Mouse (Mus musculus): ENCODE results near the gene Ncor1. TPM values are rescaled to one million over a fixed set of nuclear protein-coding genes. Genes with fewer than 3 reads are reported as not detected.
"Not testable (repeated sequence)": the region's sequence is repeated elsewhere in the genome, so short reads cannot be mapped to it uniquely, and the experiment has no call there.

Gene Ncor1
- polyA plus RNA-seq, 1 experiment = 76.2 TPM

DNA sequence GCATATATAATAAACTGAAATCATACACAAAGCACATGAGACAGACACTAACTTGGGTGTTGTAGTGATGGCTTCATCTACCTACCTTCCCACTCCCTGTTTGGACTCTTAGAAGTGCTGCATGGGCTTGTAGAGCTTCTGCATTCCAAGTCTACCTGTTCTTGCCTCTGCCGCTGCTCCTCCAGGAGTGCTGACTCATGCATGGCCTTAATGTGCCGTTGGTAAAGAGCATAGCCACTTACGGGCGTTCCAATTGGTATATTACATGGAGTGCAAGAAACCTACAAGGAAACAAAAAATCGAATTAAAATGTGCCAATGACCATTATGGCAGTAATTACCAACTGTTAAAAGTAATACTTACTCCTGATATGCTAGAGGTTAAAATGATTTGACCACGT is 91.5 kb downstream of the Ncor1 start:
- DNase-seq (ENCODE audit: low spot score) = no peak

DNA sequence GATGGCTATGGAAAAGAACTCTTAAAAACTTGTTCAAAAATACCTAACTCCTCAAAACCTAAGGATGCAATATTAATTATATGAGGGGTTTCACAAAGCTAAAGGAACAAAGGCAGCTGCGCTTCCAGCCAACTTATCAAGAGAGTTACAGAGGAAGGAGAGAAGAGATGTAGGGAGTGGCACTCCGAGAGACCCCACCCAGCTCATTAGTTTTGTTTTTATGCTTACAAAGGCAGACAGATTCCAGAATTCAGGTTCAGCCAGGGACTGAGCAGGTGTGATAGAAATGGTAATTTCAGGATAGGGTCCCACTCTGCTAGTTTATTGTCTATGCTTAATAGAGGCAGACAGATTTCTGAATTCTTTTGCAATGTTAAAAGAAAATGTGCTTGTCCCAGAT is 103.1 kb downstream of the Ncor1 start:
- DNase-seq (ENCODE audit: low spot score) = no peak

DNA sequence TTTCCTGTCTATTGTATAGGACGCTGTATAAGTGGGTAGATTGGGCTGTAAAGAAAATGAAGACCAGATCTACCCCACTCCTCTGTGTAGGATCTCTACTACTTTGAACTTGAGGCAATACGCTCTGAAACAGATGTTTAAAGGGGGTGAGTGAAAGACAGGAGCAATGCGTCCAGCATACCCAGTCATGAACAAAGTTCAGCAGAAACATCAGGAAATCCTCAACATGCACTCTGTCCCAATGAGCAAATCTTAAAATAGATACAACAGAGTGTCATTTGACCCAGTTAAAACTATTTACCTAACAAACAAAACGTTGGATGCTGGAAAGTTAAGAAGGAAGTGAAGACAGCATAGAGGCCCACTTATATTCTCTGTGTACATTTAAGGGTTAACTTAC is 106.4 kb downstream of the Ncor1 start:
- no peak for DNase-seq (ENCODE audit: low spot score)

DNA sequence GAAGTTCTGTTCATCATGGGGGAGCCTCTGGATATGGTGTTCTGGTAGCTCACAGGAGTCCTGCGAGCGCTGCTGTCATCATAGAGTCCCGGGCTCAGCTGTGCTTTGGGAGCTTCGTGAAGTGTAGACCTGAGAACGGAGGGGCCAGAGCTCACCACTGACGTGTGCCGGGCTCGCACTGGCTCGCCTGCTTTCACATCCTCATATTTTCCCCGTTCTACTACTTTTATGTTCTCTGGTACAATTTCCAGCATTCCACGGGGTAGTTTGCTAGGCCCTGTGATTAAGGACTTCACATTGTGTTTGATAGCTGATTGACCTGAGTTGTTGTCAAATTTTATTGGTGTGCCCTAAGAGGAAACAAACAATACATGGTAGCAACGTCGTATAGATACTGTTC is 115.3 kb downstream of the Ncor1 start:
- no peak for DNase-seq (ENCODE audit: low spot score)

DNA sequence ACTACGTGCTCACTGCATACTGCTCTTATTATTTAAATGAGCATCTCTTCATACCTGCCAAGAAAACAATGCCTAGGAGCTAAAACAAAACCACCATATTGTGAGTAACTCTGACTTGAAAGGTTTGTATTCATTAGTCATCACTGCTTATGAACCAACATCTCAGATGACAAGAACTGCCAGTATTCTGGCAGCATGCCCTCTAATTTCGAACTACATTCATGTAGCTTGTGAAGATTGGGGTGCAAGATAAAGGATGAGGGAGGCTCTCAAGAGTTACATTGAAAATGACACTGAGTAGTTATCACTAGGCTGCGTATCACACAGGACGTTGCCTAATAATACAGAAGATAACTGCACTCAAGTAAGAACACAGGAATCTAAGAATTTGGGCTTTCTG is 126.1 kb downstream of the Ncor1 start:
- no peak for DNase-seq (ENCODE audit: low spot score)

DNA sequence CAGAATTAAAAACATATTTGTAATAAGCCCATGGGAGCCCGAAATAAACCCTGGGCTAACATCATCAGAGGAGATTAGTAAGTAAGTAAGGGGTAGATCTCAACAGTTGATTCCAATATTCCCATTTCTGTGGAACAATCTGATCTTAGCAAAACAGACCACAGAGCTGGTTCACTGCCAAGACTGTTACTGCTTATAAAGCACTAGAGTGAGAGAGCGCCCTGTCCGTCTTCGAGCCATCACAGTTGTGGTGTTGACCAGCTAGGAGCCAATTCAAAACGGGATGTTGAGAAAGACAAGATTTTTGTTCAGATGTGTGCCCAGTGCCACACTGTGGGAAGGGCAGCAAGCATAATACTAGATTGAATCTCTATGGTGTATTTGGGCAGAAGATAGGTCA is 127.2 kb downstream of the Ncor1 start:
- DNase-seq (ENCODE audit: low spot score) = no peak

DNA sequence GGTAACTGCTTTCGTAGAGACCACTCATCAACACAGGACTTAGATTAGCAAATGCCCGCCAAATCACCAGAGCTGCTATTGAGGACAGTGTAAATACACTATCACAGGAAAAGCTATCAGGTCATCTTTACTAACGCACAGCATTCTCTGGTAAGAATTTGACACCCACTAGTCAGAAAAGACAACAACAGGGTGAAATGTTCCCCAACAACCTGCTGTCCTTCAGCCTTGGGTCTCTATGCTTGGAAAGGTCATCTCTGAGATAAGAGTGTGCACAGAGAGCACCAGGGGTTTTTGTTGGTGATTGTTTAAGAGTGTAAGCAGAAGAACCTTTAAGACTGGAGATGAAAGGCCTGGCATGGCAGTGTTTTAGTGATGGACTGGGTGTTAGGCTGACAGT is 134.7 kb downstream of the Ncor1 start:
- DNase-seq (ENCODE audit: low spot score) = no peak

DNA sequence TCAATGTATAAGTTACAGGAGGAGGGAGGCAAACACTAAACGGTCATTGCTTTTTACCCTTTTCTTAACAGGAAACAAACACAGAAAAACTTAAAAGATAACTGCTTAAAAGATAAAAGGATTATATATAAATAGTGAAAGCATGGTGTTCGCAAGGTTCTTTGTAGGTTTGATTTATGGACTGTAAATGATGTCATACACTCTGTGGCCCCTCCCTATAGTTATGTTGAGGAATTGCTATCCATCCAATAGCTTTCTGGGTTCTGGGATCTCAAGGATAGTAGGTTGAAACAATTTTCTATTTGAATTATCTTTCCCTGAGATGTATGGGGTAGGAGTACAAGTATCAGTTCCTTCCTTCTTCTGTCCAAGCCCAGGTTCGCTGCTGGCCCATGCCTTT is 138.2 kb downstream of the Ncor1 start:
- no peak for DNase-seq (ENCODE audit: low spot score)

DNA sequence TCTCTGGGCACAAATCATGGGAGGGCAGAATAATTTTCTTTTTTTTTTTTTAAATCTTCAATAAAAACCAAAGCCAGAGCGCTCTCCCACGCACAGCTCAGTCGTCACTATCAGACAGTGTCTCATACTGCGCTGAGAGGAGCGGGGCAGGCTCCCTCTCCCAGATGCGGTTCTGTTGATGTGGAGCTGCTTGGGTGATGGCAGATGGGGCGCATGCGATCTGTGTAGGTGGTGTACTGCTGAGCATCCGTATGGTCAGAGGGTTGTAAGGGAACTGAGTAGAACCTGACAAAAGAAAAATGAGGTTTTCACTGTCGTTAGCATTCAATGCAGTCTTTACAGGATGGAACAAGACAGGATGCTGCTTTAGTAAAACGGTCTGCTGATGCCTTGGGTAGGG is 140.6 kb downstream of the Ncor1 start:
- no peak for DNase-seq (ENCODE audit: low spot score)

DNA sequence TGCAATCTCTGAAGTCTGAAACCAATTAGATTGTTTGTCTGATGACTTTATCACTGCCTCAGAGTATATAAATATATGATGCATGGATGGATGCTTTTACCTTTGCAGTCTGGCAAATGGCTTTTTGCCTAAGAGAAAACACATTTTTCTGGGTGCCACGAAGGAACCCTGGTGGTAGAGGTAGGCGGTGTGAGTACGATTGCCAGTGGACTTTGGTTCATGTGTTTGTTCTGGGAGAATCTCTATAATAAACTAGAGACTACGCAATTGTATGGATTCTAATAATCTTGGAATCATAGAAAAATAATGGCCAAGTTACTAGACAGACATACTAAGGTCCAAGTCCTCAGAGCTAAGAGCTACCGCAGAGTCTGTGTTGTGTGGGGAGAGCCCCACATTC is 143.4 kb downstream of the Ncor1 start:
- no peak for DNase-seq (ENCODE audit: low spot score)

DNA sequence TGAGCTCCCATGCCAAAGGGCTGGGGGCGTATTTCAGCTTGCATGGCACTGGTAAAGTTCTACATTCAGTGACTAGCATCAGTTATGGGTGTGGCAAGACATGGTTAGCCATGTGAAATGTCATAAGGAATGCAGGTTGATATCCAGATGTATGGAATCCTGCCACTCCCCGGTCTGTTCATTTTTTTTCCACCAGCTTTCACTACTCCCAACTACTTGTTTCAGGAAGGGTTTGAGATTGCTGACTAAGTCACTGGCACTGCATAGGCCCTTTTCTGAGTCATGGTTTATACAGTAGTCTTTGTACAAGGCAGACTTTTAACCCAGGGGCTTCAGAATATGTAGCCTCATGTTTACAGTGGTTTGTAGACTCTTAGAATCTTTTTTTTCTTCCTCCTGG is 149.0 kb downstream of the Ncor1 start:
- DNase-seq (ENCODE audit: low spot score) = no peak

DNA sequence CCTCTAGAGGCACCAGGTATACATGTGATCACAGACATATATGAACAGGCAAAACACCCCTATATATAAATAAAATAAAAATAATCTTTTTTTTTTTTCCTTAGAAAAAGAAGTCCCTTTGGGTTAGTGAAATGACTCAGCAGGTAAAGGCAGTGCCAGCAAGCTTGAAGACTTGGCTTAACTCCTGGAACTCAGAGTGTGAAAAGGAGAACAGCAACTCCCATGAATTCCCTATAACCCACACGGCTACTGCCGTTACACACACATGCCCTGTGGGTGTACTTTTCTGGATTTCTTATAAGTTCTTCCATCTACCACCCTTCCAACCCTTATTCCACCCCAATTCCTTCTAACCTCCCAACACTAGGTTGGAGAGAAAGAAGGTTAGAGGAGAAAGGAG is 152.5 kb downstream of the Ncor1 start:
- no peak for DNase-seq (ENCODE audit: low spot score)

DNA sequence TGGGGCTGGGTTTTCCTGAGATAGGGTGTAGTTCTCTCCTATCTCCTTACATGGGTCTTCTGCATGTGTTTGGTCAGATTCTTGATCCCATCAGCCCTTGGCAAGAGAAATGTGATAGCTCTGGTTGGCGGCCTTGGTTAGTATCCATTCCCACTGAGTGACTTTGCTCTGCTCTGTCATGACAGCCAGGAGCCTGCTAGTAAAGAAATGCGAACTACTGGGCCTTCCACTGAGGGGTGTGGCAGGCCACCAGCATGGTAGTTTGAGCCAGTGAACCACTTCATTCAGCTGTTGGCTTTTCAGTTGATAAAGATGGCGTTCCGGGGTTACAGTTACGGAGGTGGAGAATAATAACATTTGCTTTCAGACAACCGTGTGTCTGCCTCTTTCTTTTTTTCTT is 159.5 kb downstream of the Ncor1 start:
- DNase-seq (ENCODE audit: low spot score) = no peak

DNA sequence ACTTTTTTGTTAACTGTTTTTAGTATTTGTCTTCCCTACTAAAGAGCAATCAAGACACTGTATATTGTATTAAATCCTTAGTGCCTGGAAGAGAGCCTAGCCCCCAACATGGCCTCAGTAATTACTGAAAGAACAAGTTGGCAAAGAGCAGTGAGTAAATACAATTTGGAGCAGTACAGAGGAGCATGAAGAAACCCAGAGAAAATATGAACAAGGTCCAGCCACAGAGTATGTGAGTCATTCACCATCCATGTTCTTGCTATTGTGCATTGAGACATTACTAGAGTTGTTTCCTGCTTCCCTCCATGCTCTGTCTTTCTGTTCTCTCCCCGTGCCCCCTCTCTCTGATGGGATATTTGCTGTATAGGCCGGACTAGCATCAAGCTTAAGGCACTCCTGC is 164.2 kb downstream of the Ncor1 start:
- DNase-seq (ENCODE audit: low spot score) = no peak

DNA sequence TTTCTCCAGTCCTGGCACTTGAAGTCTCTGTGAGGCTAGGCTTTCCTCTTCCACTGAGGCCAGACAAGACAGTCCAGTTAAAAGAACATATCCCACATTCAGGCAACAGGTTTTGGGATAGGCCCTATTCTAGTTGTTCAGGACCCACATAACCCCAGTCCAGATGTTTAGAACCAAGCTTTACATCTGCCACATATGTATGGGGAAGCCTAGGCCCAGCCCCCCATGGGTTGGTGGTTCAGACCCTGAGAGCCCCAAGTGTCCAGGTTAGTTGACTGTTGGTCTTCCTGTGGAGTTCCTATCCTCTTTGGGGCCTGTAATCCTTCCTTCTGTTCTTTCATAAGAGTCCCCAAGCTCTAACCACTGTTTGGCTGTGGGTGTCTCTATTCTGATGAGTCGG is 170.6 kb downstream of the Ncor1 start:
- no peak for DNase-seq (ENCODE audit: low spot score)

DNA sequence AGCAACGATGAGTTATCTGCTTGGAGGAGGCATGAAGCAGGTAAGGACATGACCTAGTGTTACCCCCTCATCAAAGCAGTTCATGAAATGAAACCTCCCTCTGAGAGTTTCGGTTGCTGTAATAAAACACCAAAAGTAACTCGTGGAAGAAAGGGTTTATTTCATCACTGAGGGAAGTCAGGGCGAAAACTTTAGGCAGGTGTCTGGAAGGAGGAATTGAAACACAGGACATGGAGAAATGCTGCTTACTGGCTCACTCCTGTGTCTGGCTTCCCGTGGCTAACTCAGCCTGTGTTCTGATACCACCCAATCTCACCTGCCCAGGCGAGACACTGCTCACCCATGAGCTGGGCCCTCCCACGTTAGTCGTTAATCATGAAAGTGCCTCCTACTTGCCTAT is 173.3 kb downstream of the Ncor1 start:
- DNase-seq (ENCODE audit: low spot score) = no peak

DNA sequence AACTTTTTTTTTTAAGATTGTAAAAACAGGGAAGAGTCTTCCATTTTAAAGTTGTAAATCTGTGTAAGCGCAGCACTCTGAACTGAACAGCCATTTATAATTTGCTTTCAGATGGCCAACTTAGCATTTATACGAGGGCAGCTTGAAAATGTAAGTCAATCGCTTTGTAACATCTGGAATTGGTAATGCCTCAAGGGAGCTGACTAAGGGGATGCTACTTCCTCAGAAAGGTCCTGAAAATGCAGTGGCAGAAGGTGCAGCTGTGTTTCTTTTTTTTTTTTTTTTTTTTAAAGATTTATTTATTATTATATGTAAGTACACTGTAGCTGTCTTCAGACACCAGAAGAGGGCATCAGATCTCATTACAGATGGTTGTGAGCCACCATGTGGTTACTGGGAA is 174.3 kb downstream of the Ncor1 start:
- DNase-seq (ENCODE audit: low spot score) = not testable (repeated sequence)

DNA sequence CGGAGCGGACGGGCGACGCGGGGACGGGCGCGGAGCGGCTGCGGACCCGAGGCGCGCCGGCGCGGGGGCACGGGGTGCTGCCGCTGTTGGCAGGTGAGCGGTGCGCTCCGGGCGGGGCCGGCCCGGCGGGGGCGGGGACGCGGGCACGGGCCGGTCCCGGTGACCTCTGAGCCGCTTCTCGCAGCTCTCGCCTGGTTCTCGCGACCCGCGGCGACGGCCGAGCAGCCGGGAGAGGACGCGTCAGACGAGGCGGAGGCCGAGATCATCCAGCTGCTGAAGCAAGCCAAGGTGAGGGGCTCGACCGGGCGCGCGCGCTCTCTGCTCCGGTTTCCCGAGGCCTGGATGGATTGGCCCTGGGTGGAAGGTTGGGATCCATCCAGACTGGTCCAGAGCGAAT is 176.7 kb downstream of the Ncor1 start:
- no peak for DNase-seq (ENCODE audit: low spot score)

DNA sequence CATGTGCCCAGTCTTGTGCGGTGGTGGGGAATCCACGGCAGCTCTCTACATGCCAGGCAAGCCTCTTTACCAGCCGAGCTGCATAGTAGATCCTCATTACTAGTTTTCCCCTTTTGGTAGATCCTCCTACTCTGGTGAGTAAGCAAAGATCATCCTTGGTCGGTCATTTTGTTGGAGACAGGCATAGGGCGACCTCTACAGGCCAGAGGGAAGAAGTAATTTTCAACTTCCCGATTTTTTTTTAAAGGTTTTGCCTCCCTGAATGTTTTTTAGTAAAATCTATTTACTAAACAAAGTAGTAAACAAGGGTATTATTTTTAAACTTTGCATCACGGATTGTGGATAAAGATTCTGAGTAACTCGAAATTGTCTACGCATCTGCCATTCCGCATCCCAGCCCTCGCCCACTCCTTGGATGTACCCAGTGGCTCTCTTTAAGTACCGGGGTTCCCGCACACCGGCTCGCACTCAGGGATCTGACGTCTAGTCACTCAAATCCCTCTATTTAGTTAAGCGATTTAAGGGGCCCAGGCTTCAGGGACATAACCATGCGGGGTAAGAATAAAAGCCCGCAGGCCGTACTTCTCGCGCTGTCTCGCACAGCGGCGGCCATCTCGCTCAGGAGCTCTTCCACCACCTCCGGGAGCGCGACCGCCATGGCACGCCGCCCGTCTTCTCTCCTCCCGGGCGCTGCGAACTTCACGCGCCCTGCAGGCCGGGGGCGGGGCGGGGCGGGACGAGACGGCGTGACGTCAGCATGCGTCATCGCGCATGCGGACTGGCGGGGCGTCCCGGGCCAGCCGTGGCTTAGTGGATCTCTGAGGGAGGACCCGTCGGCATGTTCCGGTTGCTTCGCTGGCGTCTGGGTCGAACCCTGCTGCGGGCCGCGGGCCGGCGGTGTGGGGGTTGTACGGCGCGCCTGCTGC is 177.4 kb downstream of the Ncor1 start, which contains the start of the genes Zswim7 and Ttc19:
Gene Zswim7, minus strand, starts transcription at position 701 of the 926 bp plus-strand sequence.
Gene Ttc19, plus strand, starts transcription at position 799 of the 926 bp plus-strand sequence.
- peak; percentile 96 for DNase-seq (ENCODE audit: low spot score)

DNA sequence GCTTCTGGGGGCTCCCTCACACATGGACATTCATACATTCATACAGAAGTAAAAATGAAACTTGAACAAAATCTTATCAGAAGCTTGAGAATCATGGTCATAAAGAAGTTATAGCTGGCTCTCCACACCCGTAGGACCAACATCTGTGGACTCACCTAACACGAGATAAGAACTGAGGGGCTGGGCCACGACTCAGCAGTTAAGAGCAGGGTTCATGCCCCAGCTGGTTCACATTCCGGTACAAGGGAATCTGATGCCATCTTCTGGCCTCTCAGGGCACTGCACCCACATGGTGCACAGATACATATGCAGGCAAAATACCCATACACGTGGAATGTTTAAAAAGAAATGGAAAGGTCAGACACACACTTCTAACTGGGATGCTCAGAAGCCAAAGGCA is 180.3 kb downstream of the Ncor1 start:
- DNase-seq (ENCODE audit: low spot score) = no peak

DNA sequence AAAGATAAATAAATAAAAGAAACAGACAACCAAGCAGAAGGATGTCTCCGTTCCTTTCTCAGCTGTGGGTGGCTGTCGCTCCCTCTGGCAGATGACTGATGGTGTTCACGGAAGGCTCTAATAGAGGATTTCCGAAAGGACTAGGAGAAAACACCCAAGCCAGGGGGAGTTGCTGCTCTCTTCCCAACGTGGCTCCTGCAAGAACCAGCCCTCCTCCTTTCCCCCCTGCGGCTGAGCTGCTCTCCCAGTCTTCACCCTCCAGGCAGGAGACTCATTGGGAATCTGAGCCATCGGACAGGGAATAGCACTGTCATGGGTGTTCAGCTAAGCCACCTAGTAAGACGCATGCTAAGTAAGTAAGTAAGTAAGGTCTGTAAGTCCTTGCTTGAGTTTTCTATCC is 181.3 kb downstream of the Ncor1 start:
- DNase-seq (ENCODE audit: low spot score) = no peak

DNA sequence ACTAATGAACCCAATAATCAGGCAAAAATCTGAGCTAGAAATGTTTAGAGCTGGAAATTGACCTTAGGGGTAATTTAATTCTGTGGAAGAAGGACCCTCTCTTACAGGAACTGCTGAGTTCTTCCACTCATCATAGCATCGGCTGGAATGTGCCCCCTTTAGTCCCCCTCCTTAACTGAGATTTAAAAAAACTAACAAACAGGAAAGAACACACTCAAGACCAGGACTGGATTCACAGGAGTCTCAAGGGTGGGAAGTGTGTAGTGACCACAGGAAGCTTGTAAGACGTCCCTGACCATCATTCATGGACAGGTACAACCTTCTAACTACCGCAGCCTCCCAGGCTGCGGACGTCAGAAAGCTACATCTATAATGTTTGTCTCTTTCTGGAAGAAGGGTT is 187.5 kb downstream of the Ncor1 start:
- DNase-seq (ENCODE audit: low spot score) = no peak

DNA sequence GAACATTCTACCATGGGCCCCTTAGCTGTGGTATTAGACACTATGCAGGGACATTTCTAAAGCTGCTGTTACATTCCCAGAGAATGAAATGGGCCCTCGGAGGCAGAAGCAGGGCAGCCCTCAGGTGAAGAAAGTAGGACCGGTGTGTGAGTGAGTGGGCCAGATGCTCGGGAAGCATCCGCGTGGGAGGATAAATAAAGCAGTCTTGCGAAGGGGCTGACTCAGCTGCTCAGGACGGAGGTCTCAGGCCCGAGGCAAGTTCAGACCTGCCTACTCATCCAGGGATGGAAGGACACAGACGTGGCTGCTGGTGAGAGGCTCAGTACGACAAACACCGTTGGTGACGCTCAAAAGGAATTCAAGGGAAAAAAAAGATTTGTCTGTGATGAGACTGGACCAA is 189.2 kb downstream of the Ncor1 start:
- DNase-seq (ENCODE audit: low spot score) = no peak

DNA sequence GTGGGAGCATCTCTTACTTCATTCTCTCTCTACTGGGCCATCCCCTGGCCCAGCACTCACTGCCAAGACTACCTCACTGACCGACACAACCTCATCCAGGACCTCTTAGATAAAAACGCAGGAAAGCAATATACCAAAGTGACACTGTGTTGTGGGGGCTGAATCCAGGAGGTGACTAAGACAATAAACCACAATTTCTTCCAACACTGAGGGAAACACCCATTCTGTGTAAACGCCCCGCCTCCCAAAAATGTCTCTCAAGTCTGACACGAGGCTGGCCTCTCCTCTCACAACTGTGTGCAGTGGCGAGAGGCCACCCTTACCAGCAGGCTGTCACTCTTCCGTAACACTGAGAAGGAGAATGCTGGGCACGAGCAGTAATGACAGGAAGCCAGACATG is 190.0 kb downstream of the Ncor1 start:
- DNase-seq (ENCODE audit: low spot score) = no peak

Measured in urinary bladder, adult 2 months (tissue).